Mouse (Mus musculus): ENCODE measurements around the gene Dmkn.
"Not testable (repeated sequence)": the region's sequence is repeated elsewhere in the genome, so short reads cannot be mapped to it uniquely, and the experiment has no call there.

The Dmkn gene

GRCm38 (mm10) chr7:30763456-30763855 is at the start of gene Dmkn:
Gene Dmkn (plus strand): TSS chr7:30763756.
- in situ Hi-C loops (cut with MboI; ENCODE audit: low pct_unique_long_range_greater_than_20kb in 1 of 2, low sequenced_read_pairs in 2 of 2, unreplicated experiment in 1 of 2) = no loop called here

DNA sequence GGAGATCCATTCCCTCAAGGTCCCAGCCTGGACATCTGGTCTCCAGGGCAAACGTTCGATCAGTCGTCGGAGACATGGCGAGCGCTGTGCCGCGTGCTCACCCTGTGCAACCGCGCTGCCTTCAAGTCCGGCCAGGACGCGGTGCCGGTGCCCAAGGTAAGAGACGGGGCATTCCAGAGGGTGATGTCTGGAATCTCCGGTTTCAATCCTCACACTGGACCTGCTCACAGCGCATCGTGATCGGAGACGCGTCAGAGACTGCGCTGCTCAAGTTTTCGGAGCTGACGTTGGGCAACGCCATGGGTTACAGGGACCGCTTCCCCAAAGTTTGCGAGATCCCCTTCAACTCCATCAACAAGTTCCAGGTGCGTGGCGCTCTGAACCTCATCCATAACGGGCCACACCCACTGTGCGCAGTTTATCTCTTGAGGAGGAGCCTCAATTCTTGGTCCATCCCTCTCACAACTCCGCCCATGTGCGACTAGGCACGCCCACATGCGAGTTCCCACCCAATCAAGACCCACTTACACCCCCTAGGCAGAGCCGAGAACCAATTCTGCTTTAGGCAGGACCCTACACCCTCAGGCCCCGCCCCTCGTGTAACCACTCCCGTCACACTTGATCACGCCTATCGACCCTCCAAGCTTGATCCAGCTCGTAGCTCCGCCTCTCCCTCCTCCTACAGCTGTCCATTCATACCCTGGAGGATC is 46.4 kb upstream of the Dmkn start:
- in situ Hi-C loops (cut with MboI; ENCODE audit: low pct_unique_long_range_greater_than_20kb in 1 of 2, low sequenced_read_pairs in 2 of 2, unreplicated experiment in 1 of 2) = no loop called here

GRCm38 (mm10) chr7:30717716-30718046 is 45.9 kb upstream of the Dmkn start:
- in situ Hi-C loops (cut with MboI; ENCODE audit: low pct_unique_long_range_greater_than_20kb in 1 of 2, low sequenced_read_pairs in 2 of 2, unreplicated experiment in 1 of 2) = no loop called here

GRCm38 (mm10) chr7:30719669-30720068 is 43.9 kb upstream of the Dmkn start:
- in situ Hi-C loops (cut with MboI; ENCODE audit: low pct_unique_long_range_greater_than_20kb in 1 of 2, low sequenced_read_pairs in 2 of 2, unreplicated experiment in 1 of 2) = no loop called here

GRCm38 (mm10) chr7:30721286-30721685 is 42.3 kb upstream of the Dmkn start:
- in situ Hi-C loops (cut with MboI; ENCODE audit: low pct_unique_long_range_greater_than_20kb in 1 of 2, low sequenced_read_pairs in 2 of 2, unreplicated experiment in 1 of 2) = no loop called here

DNA sequence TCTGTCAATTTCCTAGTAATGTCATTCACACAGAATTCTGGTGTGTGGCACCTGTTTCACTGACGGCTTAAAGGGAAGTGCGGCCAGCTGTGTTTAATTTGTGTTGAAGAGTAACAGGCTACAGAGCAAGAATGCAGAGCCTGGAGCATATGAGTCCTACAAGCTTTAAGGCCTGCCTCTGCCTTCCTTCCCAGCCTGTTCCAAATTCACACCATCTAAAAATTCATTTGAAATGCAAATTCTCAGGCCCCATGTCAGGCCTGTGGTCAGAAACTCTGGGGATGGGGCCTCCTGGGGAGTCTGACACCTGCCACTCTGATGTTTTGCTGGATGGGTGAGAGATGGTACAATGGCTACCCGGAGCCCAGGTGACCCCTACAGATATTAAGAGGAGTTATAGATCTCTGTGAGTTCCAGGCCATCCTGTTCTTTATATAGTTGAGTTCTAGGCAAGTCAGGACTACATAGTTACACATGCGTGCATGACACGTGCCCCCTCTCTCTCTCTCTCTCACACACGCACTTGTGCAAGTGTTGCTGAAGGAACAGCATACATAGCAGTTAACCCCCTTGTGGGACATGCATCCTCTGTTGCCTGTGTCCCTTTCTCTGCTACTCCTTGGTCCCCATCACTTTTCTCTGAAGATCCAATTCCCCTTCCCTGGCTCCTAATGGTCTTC is 40.1 kb upstream of the Dmkn start:
- in situ Hi-C loops (cut with MboI; ENCODE audit: low pct_unique_long_range_greater_than_20kb in 1 of 2, low sequenced_read_pairs in 2 of 2, unreplicated experiment in 1 of 2) = no loop called here

- in situ Hi-C loops (cut with MboI; ENCODE audit: low pct_unique_long_range_greater_than_20kb in 1 of 2, low sequenced_read_pairs in 2 of 2, unreplicated experiment in 1 of 2) = no loop called here
These were observed 35.3 kb upstream of the Dmkn start for GRCm38 (mm10) chr7:30728214-30728613.

DNA sequence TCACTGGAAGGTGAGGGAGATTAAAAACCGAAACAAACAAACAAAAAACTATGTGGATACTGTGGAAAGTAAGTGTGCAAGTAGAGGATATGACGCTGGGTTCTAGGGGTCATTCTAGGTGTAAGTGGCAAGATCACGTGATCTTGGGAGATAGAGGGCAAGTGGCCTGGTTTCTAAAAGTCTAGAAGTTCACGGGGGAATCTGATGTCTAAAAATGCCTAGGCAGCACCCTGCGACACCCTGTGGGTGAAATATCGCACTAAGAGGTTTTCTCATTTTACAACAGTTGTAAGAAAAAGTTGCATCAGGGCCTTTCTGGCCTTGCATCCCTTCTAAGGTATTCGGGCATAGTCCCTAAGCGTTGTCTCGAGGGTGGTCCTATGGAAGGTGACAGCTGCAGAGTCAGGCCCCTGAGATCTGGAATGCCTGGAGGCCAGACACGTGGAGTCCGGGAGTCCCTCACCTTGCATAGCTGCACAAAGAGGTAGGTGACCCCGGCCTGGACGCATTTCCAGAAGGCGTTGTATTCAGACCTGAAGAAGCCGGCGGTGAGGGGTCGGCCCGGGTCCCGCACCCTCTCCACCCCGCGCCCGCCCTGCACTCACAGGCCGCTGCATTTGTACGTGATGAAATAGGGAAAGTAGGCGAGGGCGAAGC is 34.7 kb upstream of the Dmkn start:
- in situ Hi-C loops (cut with MboI; ENCODE audit: low pct_unique_long_range_greater_than_20kb in 1 of 2, low sequenced_read_pairs in 2 of 2, unreplicated experiment in 1 of 2) = no loop called here

DNA sequence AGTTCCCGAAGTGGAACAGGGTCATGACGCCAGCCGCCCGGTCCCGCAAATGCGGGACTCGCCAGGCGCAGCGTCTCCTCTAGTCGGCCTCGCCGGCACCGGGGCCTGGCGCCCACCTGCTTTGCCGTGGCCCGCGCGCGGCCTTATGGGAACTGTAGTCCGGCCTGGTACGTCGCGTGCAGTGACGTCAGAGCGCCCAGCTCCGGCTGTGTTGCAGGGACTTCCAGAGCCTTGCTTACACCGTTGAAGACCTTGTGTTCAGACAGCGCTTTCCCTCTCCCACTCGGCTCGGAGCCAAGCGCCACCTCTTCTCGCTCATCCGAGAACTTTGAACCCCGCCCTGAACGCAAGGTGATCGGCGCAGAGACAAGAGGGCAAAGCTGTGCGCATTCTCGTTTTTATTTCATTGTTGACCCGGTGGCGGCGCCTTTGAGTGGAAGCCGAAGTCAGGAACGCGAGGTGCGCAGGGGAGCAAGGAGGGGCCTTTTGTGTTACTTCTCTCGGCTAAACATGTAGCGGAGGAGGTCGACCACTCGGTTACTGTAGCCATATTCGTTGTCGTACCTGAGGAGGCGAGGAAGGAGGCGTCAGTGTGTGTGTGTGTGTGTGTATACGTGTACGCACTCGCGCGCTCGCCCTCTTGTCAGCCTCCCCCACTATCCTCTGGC is 34.0 kb upstream of the Dmkn start, which contains the start of gene Tmem147:
Tmem147 (minus strand) TSS at position 145 of the 668 bp plus-strand sequence.
- in situ Hi-C loops (cut with MboI; ENCODE audit: low pct_unique_long_range_greater_than_20kb in 1 of 2, low sequenced_read_pairs in 2 of 2, unreplicated experiment in 1 of 2) = no loop called here

DNA sequence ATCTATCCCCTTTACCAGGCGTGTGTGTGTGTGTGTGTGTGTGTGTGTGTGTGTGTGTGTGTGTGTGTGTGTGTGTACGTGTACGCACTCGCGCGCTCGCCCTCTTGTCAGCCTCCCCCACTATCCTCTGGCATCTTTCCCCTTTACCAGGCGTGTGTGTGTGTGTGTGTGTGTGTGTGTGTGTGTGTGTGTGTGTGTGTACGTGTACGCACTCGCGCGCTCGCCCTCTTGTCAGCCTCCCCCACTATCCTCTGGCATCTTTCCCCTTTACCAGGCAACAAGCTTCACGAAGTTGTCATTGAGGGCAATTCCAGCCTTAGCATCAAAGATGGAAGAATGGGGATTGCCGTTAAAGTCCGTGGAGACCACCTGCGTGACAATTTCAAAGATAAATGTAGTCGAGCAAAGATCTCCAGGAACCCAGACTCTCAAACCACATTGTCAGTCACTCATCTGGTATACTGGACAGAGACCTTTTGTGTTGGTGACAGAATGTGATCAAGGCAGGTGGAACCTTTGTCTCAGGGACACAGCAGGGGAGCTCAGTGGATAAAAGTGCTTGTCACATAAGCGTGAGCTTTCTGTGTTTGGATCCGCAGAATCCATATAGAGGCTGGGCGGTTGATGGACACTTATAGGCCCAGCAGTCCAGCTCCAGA is 33.4 kb upstream of the Dmkn start:
- in situ Hi-C loops (cut with MboI; ENCODE audit: low pct_unique_long_range_greater_than_20kb in 1 of 2, low sequenced_read_pairs in 2 of 2, unreplicated experiment in 1 of 2) = not testable (repeated sequence)

GRCm38 (mm10) chr7:30736211-30736610 is 27.3 kb upstream of the Dmkn start:
- in situ Hi-C loops (cut with MboI; ENCODE audit: low pct_unique_long_range_greater_than_20kb in 1 of 2, low sequenced_read_pairs in 2 of 2, unreplicated experiment in 1 of 2) = no loop called here

GRCm38 (mm10) chr7:30742570-30742969 is 21.0 kb upstream of the Dmkn start:
- in situ Hi-C loops (cut with MboI; ENCODE audit: low pct_unique_long_range_greater_than_20kb in 1 of 2, low sequenced_read_pairs in 2 of 2, unreplicated experiment in 1 of 2) = not testable (repeated sequence)

DNA sequence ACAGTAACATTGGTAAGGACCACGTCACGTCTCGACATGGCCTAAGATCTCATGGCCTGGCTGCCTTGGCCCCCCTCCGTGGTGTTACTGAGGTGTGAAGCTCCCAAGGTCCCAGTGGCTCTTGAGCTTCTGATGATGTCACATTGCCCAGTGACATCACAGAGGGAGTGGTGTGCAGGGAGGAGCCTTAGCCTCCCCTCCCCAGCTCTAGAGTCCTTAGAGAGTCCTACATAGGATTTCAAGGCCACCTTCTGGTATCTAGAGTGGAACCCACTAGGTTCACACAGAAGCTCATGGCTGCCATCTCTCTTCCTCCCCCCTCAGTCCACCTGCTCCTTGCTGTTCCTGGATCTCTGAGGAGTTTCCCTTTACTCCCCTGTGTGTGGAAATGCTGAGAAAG is 19.9 kb upstream of the Dmkn start, which contains the start of gene Gapdhs:
Gapdhs (minus strand) TSS at position 65 of the 400 bp plus-strand sequence.
- in situ Hi-C loops (cut with MboI; ENCODE audit: low pct_unique_long_range_greater_than_20kb in 1 of 2, low sequenced_read_pairs in 2 of 2, unreplicated experiment in 1 of 2) = not testable (repeated sequence)

- in situ Hi-C loops (cut with MboI; ENCODE audit: low pct_unique_long_range_greater_than_20kb in 1 of 2, low sequenced_read_pairs in 2 of 2, unreplicated experiment in 1 of 2) = no loop called here
These were observed 19.4 kb upstream of the Dmkn start for GRCm38 (mm10) chr7:30744022-30744598.

DNA sequence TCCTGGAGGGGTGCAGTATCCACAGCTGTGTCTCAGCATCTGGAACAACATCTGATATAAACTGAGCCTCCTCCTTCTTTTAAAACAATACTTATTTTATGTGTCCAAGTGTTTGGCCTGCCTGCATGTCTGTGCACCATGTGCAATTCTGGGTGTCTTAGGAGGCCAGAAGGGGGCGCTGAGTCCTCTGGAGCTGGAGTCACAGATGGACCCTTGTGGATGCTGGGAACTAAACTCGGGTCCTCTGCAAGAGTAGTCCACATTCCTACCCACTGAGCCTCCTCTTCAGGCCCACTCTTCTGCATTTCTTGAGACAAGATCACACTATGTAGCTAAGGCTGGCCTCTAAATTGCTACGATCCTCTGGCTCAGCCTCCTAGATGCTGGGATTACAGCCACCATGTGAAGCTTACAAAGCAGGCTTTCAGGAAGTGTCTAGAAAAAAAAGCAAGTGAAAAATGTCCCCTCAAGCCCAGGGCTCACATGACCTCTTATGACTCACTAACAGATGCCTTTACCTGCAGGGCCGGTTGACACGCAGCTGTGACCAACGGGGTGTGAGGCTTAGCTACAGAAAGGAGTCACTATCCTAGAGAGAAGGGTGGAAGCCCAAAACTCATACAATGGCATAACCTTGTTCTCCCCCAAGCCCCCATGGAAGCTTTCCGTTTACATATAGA is 15.9 kb upstream of the Dmkn start:
- in situ Hi-C loops (cut with MboI; ENCODE audit: low pct_unique_long_range_greater_than_20kb in 1 of 2, low sequenced_read_pairs in 2 of 2, unreplicated experiment in 1 of 2) = no loop called here

GRCm38 (mm10) chr7:30749824-30750606 is 13.5 kb upstream of the Dmkn start:
- in situ Hi-C loops (cut with MboI; ENCODE audit: low pct_unique_long_range_greater_than_20kb in 1 of 2, low sequenced_read_pairs in 2 of 2, unreplicated experiment in 1 of 2) = no loop called here

DNA sequence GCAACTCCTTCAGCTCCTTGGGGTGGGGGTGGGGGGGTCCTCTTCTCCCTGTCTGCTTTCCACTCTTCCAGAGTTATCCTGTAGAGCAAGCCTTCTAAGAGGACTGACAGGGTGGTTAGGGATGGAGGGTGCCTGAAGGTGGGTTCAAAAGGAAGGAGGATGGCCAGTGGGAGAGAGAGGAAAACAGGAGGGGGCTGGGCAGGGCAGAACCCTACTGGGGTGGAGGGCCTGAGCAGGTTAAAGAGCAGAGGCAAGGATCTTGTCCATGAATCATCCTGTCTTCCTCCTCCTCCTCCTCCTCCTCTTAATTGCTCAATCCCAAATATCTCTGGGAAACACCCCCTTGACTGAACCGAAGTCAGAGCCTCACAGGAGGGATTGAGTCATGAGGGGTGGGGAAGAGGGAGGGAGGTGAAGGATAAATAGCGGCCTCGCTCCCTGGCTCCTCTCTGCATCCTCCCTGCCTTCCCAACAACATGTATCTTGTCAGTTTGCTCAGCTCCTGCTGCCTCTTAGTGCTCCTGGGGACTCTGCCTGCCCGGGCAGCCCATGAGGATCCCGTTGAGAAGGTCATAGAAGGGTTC is 12.4 kb upstream of the Dmkn start, which contains the start of gene Sbsn:
Sbsn (plus strand) TSS at position 386 of the 584 bp plus-strand sequence.
- in situ Hi-C loops (cut with MboI; ENCODE audit: low pct_unique_long_range_greater_than_20kb in 1 of 2, low sequenced_read_pairs in 2 of 2, unreplicated experiment in 1 of 2) = no loop called here
